Mouse (Mus musculus): Measurements from ENCODE around the gene Osbp2.

DNA sequence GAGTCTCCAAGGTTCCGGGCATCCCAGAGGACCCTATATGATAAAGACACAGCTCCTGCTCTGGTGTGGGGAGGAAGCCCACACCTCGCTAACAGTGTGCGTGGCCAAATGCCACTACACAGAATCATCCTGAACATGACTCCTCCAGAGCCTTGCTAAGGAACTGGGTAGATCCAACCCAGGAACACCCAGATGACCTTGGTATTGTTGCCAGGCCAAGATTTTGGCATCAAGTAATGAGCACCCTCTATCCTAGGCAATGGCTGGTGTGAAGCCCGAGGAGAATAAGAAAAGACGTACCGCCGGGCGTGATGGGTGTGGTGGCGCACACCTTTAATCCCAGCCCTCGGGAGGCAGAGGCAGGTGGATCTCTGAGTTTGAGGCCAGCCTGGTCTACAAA lies 10.7 kb downstream of the Osbp2 start:
- TF ChIP-seq FLI1 (IDR thresholded peaks at IDR 0.05; ENCODE audit: low read length): no peak
- TF ChIP-seq GATA1 (IDR thresholded peaks at IDR 0.05; ENCODE audit: borderline replicate concordance, low read length): no peak
